Mouse (Mus musculus) retina, postnatal 7 days (tissue): ENCODE measurements around the gene Krtap20-2.
"Not testable (repeated sequence)": the region's sequence is repeated elsewhere in the genome, so short reads cannot be mapped to it uniquely, and the experiment has no call there.

Experiments
- DNase-seq: peaks from one replicate; pipeline ENCODE4 v3.0.0-alpha.2; 2012; ENCODE audit warnings: low read depth, low spot score

The Krtap20-2 gene

DNA sequence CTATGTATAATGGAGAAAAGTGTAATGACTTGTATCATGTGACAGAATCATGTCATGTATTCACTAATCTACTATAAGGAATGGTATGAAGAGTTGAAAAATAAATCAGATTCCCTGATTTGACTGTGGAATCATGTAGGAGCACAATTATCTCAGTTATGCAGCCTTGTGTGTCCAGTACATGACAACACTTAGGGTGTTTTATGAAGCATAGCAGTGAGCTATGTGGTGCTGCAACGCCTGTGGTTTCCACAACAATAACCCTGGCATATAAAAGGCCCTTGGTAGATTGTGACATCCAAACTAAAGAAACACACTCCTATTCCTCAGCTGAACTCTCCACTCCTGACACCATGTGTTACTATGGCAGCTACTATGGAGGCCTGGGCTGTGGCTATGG lies at the start of gene Krtap20-2:
TSS of gene Krtap20-2 (plus strand) at position 301 of the 400 bp plus-strand sequence.
- DNase-seq = no peak

DNA sequence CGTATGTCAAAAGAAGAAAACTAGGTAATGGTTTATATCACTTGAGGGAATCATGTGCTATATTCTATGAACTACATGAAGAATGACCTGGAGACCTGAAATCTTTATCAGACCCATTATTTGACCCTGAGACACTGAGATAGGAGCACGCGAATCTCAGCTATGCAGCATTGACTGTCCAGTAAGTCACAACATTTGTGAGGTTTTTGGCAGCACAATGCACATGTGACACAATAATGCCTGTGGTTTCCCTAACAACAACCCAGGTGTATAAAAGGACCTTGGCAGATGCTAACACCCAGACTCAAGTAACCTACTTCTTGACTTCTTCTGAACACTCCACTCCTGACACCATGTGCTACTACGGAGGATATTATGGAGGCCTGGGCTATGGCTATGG lies 48.0 kb upstream of the Krtap20-2 start, which contains the start of gene Gm9789:
TSS of gene Gm9789 (plus strand) at position 301 of the 400 bp plus-strand sequence.
- DNase-seq = no peak

DNA sequence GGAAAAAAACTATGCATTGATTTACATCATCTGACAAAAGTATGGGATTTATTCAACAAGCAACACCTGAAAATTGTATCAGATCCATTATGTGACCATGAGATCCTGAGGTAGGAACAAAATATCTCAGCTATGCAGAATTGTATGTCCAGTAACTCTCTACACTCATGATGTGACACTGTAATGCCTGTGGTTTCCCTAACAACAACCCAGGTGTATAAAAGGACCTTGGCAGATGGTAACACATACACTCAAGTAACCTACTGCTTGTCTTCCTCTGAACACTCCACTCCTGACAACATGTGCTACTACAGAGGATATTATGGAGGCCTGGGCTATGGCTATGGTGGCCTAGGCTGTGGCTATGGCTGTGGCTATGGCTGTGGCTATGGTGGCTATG lies 36.5 kb upstream of the Krtap20-2 start, which contains the start of gene Gm7735:
TSS of gene Gm7735 (plus strand) at position 301 of the 400 bp plus-strand sequence.
- not testable (repeated sequence) for DNase-seq

DNA sequence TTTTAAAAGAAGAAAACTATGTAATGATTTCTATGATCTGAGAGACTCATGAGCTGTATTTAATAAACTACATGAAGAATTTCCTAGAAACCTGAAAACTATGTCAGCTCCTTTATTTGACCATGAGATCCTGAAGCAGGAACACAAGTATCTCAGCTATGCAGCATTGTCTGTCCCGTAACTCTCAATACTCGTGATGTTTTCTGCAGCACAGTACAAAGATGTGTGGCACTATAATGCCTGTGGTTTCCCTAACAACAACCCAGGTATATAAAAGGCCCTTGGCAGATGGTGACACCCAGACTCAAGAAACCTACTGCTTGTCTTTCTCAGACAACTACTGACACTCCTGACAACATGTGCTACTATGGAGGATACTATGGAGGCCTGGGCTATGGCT lies 31.2 kb upstream of the Krtap20-2 start, which contains the start of gene 1110057P08Rik:
TSS of gene 1110057P08Rik (plus strand) at position 301 of the 400 bp plus-strand sequence.
- DNase-seq = no peak

DNA sequence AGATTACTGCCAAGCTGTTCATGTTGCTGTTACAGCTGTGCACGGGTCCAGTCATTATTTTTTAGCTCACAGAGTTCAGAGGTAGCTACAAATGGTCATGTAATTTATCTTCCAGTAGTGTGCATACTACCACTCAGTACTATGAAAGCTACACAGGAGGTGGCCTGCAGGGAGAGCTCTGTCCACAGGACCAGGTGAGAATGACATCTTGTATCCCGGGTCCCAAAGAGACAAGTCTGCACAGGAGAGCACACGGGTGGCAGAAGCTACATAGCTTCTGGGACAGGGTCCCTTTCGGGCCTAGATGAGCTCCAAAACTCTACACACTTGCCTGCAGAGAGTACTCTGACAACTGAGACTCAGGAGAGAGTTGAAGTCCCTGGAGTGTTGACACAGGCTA lies 17.0 kb upstream of the Krtap20-2 start:
- DNase-seq = no peak
